Mouse (Mus musculus) forebrain, embryonic 13.5 days (tissue): ENCODE results near the gene Tns1. TPM values are rescaled to one million over a fixed set of nuclear protein-coding genes. Genes with fewer than 3 reads are reported as not detected.

Experiments used
- ATAC-seq: fragments of 200-750 bp; cut with Nextera tagmentation; 2 replicates; pipeline ENCODE4 v1.8.0; 2017
- H3K27ac ChIP-seq: fragments of 300-500 bp; sonication (generic); 2 replicates; pipeline ENCODE4 v1.5.1; 2015; ENCODE audit warnings: inconsistent platforms, mild to moderate bottlenecking, moderate library complexity
- H3K27me3 ChIP-seq: fragments of 300-500 bp; sonication (generic); 2 replicates; pipeline ENCODE4 v1.6.1; 2015; ENCODE audit warnings: mild to moderate bottlenecking, inconsistent platforms
- H3K36me3 ChIP-seq: fragments of 300-500 bp; sonication (generic); 2 replicates; pipeline ENCODE4 v1.6.1; 2015; ENCODE audit warnings: mild to moderate bottlenecking, inconsistent platforms; ENCODE audit not compliant: poor library complexity, severe bottlenecking
- H3K4me1 ChIP-seq: fragments of 300-500 bp; sonication (generic); 2 replicates; pipeline ENCODE4 v1.6.1; 2015; ENCODE audit warnings: inconsistent platforms
- H3K4me2 ChIP-seq: fragments of 300-500 bp; sonication (generic); 2 replicates; pipeline ENCODE4 v1.6.1; 2015; ENCODE audit warnings: inconsistent platforms, mild to moderate bottlenecking, moderate library complexity
- H3K4me3 ChIP-seq: fragments of 300-500 bp; sonication (generic); 2 replicates; pipeline ENCODE4 v1.5.1; 2015; ENCODE audit warnings: mild to moderate bottlenecking, inconsistent platforms
- H3K9ac ChIP-seq: fragments of 300-500 bp; sonication (generic); 2 replicates; pipeline ENCODE4 v1.6.1; 2015; ENCODE audit warnings: mild to moderate bottlenecking, inconsistent platforms
- H3K9me3 ChIP-seq: fragments of 300-500 bp; sonication (generic); replicated peaks from 2 replicates; pipeline ENCODE4 v1.6.1; 2016; ENCODE audit warnings: inconsistent platforms
- whole genome bisulfite sequencing: fragments of 180-500 bp; shearing (Covaris S2); methylation state at CpG from one replicate; pipeline ENCODE4 v1.1.7; 2015; 5-methylcytosine and 5-hydroxymethylcytosine counted together
- polyA plus RNA-seq: library from polyadenylated mRNA; unstranded; fragments of >200 nt; fragmentation: Nextera tagmentation; extraction: Ambion mirVana; gene quantifications from 2 replicates; pipeline ENCODE4 v1.2.1, GENCODE M21; 2015

Gene Tns1
- polyA plus RNA-seq, 1 experiment from 2014 or later = 10.4 TPM

DNA sequence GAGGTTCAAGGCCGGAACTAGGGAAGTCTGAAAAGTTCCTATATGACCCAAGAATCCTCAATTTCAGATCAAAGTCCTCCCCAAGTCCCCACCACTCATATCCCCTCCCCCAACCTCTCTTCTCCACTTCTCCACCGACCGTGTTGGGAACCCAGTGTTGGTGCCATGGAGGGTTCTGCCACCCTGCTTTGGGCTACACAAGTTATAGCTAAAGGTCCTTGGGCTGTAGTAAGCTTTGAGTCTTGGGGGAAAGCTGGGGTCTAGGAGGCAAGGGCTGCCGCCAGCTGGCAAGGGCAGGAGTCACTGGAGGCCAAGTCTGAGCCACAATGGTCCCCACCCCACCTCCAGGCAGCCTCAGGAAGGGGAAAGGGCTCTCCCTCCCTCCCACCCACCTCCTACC, 88.8 kb downstream of the Tns1 start:
- Histone ChIP-seq H3K4me1 (peaks cover 25% of the 10 kb centered on the region), H3K27me3 (peaks cover 25% of the 10 kb centered on the region), H3K36me3 (no peaks in the 10 kb centered on the region), H3K4me2 (no peak overlapping the region), H3K4me3 (no peak overlapping the region), H3K9ac (no peak overlapping the region), H3K27ac (no peak overlapping the region), H3K9me3 (no peaks in the 10 kb centered on the region)
- ATAC-seq = no peak
- WGBS = 68% methylated on average over 4 of the region's 4 CpGs

DNA sequence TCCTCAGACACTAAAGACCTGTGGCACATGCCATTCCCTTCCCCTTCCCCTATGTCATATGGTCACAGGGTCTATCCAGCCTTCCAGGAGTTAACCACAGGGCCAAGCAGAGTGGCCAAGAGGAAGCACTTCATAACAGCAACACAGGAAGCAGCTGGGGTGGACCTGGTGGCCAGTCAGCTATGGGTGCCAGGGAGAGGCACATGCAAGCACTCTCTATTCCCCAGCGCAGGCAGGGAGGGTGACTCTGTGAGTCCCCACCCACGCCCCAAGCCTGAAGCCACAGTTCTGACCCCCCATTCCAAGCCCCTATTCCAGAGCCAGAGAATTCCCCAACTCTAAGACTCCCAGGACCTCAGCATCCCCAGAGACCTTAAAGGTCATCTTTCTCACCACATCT, 89.5 kb downstream of the Tns1 start:
- Histone ChIP-seq H3K4me3 (no peak overlapping the region), H3K27me3 (peaks cover 25% of the 10 kb centered on the region), H3K36me3 (no peaks in the 10 kb centered on the region), H3K4me1 (peaks cover 26% of the 10 kb centered on the region), H3K4me2 (no peak overlapping the region), H3K27ac (no peak overlapping the region), H3K9ac (no peak overlapping the region), H3K9me3 (no peaks in the 10 kb centered on the region)
- 80% methylated on average over 2 of the region's 2 CpGs for WGBS
- no peak for ATAC-seq

DNA sequence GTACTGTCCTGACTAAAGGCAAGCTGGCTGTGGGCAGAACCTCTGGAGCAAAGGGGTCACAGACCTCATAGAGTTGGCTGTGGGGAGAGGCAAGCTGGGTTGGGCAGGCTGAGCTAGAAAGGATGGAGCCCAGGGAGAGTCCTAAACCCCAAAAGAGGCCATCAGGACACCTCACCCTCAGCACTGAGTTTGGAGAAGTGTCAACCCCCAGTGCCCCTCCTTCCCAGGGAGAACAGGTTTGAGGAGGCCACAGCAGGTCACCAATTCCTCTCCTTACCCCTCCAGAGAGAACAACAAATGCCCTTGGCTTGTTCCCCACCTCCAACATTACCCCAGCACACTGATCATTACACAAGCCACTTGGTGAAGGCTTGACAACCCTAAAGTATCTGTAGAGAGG, 90.0 kb downstream of the Tns1 start:
- H3K9ac ChIP-seq = no peak overlapping the region
- no peak overlapping the region for H3K27ac ChIP-seq
- ATAC-seq = no peak
- no peak overlapping the region for H3K4me3 ChIP-seq
- H3K36me3 ChIP-seq = no peaks in the 10 kb centered on the region
- no peak overlapping the region for H3K4me2 ChIP-seq
- peaks cover 25% of the 10 kb centered on the region for H3K27me3 ChIP-seq
- H3K9me3 ChIP-seq = no peaks in the 10 kb centered on the region
- peaks cover 26% of the 10 kb centered on the region for H3K4me1 ChIP-seq

DNA sequence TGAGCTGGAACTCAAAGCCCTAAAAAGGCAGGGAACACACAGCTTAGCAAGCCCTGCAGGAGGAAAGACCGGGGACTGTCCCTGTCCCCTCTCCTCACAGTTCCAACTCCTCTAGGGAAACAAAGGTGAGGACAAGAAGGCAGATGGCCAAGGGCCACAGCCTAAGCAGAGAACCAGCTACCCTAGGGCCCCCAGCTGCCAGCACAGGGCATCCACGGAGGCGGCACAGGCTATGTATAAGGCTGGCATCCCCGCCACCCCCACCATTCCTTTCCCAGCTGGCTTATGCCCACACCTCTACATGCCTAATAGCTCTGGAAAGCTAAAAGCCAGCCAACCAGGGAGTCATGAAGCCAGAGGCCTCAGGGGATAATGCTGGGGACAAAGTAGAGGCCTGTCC, 90.8 kb downstream of the Tns1 start:
- H3K27ac ChIP-seq = no peak overlapping the region
- 81% methylated on average over 4 of the region's 4 CpGs for WGBS
- H3K4me2 ChIP-seq = no peak overlapping the region
- H3K9ac ChIP-seq = no peak overlapping the region
- peaks cover 25% of the 10 kb centered on the region for H3K27me3 ChIP-seq
- H3K4me3 ChIP-seq = no peak overlapping the region
- no peak for ATAC-seq
- H3K36me3 ChIP-seq = no peaks in the 10 kb centered on the region
- peaks cover 26% of the 10 kb centered on the region for H3K4me1 ChIP-seq
- H3K9me3 ChIP-seq = no peaks in the 10 kb centered on the region

DNA sequence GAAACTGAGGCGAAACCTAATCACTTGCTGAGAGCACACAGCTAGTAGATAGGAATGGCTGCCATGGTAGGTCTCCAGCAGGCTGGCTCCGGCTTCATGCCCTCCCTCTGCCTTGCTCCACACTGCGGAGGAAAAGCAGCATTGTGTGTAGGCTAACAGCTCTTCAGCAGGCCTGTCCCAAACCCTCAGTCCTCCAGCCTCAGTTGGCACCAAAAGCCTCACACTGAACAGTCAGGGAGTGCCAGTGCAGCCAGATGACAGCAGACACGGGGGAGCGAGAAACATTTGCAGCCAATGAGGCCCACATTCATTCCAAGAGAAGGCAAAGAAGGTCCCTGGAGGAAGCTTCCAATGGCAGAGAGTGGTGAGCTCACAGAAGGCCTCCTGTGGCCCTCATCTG, 91.3 kb downstream of the Tns1 start:
- Histone ChIP-seq H3K4me2 (no peak overlapping the region), H3K9me3 (no peaks in the 10 kb centered on the region), H3K36me3 (no peaks in the 10 kb centered on the region), H3K9ac (no peak overlapping the region), H3K4me1 (peaks cover 28% of the 10 kb centered on the region), H3K27me3 (peaks cover 23% of the 10 kb centered on the region), H3K27ac (no peak overlapping the region), H3K4me3 (no peak overlapping the region)
- ATAC-seq = no peak
- 83% methylated on average over 5 of the region's 5 CpGs for WGBS

DNA sequence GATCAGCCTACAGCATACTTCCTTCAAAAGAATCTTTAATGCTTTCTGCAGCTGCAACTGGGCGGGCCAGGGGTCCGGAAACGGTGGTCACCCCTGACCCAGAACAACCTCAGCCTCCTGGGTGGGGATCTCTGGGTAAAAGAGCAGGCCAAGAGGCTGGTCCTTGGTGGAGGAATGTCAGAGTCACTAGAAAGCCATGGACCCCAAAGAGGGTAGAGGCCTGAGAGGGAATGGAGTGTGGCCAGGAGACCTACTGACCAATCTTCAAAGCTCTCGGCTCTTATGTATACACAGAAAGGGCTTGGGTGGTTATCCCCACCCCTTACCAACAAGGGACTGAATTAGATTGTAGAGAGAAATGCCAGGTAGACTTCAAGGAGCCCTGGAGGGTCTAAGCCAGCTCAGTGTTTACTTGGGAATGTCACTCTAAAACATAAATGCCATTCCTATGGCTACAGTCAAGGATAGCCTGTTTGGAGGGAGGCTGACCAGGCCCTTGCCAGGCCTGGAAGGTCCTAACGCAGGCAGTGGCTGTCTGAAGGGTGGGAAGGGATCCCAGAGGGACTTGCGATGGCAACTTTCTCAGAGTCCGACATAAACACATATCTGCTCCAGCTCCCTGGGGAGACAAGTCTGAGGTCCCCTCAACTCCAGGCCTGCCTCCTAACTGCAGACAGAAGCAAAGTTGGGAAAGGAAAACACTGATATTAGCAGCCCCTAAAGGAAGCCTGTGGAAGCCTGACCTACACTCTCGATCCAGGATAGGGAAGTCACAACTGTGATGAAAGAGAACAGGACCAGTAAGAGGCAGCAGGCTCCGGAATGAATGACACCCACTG, 92.3 kb downstream of the Tns1 start:
- H3K9me3 ChIP-seq = no peaks in the 10 kb centered on the region
- no peak overlapping the region for H3K27ac ChIP-seq
- H3K9ac ChIP-seq = no peak overlapping the region
- peaks cover 15% of the 10 kb centered on the region for H3K27me3 ChIP-seq
- 81% methylated on average over 9 of the region's 9 CpGs for WGBS
- ATAC-seq = no peak
- no peak overlapping the region for H3K4me3 ChIP-seq
- no peak overlapping the region for H3K4me2 ChIP-seq
- no peaks in the 10 kb centered on the region for H3K36me3 ChIP-seq
- H3K4me1 ChIP-seq = peaks cover 33% of the 10 kb centered on the region

DNA sequence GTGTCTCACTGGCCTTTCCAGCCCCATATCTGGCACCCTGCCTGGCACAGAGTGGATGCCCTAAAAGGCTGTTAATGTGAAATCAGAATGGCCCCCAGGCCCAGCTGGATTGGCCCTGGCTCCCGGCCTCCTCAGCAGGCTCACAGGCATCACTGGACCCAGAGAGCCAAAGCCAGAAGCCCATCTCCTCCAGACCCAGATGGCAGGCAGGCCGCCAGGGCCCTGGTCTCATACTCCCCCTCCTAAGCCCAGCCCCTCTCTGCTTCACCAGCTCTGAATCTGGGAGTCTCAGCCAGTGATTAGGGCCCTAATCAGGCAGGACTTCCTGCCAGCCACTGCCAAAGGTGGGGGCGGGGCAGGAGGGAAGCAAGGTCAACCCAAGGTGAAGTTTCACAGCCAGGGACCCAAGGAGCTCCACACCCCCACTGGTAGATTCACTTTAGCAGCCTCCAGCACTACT, 93.3 kb downstream of the Tns1 start:
- peak; percentile 55 for ATAC-seq
- H3K4me2 ChIP-seq = no peak overlapping the region
- peaks cover 5% of the 10 kb centered on the region; the same call in 1 of the 2 replicates for H3K27me3 ChIP-seq
- no peak overlapping the region; the same call in 1 of the 2 replicates for H3K9ac ChIP-seq
- no peaks in the 10 kb centered on the region for H3K36me3 ChIP-seq
- 31% methylated on average over 3 of the region's 3 CpGs for WGBS
- H3K4me1 ChIP-seq = peaks cover 27% of the 10 kb centered on the region
- peak overlapping the region; percentile 42 for H3K27ac ChIP-seq
- no peaks in the 10 kb centered on the region for H3K9me3 ChIP-seq
- H3K4me3 ChIP-seq = no peak overlapping the region

DNA sequence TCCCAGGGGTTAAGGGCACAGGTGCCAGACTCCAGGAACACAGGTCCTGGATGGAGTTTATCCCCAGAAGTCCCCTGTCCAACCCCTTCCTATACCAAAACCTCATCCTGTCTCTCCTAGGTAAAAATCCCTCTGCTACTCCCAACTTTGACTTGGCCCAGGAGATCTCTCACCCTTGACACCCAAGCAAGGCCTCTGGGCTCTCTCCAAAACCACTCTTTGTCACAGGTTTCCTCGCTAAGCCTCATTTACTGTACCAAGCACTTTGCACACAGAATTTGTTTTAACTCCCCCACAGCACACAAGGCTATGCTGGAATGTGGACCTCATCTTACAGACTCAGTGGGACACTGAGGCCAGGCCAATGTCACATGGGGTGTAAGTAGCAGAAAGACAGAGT, 94.0 kb downstream of the Tns1 start:
- Histone ChIP-seq H3K4me1 (peaks cover 27% of the 10 kb centered on the region), H3K4me3 (no peak overlapping the region), H3K9me3 (no peaks in the 10 kb centered on the region), H3K27me3 (no peaks in the 10 kb centered on the region), H3K4me2 (no peak overlapping the region), H3K36me3 (no peaks in the 10 kb centered on the region), H3K9ac (no peak overlapping the region), H3K27ac (peak overlapping the region; percentile 42; the same call in 1 of the 2 replicates)
- ATAC-seq = no peak
- 83% methylated on average over 1 of the region's 1 CpGs for WGBS

DNA sequence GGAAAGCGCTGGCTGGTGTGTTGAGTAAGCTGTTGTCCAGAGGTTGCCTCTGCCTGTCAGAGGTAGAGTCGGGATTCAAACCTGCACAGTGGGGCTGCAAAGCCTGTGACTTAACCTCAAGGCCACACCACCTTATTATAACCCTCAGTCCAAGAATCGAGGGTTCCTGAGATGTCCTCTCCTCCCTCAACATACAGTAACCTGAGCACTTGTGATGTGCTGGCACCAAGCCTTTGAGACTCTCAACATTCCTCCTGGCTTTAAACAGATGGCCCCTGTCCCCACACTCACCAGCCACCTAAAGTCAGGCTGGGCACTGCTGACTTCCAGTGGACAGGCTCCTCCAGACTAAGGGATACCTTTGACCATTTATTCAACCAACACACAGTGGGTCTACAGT, 94.6 kb downstream of the Tns1 start:
- H3K27me3 ChIP-seq = no peaks in the 10 kb centered on the region
- H3K36me3 ChIP-seq = no peaks in the 10 kb centered on the region
- H3K4me3 ChIP-seq = no peak overlapping the region
- 94% methylated on average over 3 of the region's 3 CpGs for WGBS
- no peak overlapping the region for H3K4me2 ChIP-seq
- no peak overlapping the region for H3K27ac ChIP-seq
- H3K9ac ChIP-seq = no peak overlapping the region
- no peak for ATAC-seq
- H3K9me3 ChIP-seq = no peaks in the 10 kb centered on the region
- H3K4me1 ChIP-seq = peaks cover 29% of the 10 kb centered on the region

DNA sequence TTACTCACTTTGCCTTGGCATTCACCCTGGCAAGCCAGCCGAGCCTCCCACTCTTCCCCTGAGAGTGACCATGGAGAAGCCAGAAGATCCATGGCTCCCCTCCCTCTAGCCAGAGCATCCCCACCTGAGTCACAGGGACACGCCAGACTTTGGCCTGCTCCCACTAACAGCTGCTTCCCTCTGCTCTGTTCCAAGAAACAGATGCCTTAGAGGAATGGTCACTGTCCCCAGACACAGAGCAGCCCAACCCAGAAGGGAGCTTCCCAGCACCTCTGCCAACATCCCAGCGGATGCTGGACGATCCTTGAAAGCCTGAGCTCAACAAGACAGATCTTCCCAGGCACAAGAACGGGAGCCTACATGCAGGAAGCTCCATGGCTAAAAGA, 95.4 kb downstream of the Tns1 start:
- Histone ChIP-seq H3K36me3 (no peaks in the 10 kb centered on the region), H3K27me3 (no peaks in the 10 kb centered on the region), H3K27ac (no peak overlapping the region), H3K9me3 (no peaks in the 10 kb centered on the region), H3K4me3 (no peak overlapping the region), H3K9ac (no peak overlapping the region), H3K4me2 (no peak overlapping the region), H3K4me1 (peaks cover 29% of the 10 kb centered on the region)
- ATAC-seq = no peak
- WGBS = 82% methylated on average over 5 of the region's 5 CpGs

DNA sequence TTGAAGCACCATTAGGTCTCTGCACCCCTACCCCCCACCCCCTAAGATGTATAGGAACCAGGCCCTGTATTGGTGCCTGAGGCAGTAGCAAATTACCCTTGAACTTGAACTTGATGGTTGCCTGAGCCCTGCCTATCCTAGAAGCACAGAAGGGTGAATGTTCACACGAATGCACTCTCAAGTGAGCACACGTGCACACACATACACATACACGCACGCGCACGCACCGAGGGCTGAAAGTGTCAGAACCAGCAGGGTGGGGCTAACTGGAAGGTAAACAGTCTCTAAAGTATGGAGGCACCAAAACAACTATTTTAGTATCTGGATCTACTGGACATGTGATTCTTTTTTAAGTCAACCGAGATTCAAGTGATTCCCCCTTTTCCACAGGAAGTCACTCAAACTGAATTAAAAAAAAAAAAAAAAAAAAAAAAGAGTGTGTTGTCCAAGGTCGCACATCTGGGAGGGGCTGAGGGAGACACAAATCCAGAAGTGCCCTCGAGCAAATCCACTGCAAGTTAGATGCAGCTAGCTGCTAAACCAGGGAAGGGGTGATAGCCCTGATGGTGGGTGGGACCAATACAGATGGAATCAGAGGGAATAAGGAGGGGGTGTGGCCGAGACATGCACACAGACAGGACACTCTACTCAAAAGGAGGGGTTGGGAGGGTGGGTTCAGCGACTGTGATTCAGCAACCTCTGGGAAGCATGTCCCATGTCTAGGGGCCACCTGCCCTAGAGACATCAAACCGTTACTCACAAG, 96.0 kb downstream of the Tns1 start:
- Histone ChIP-seq H3K4me3 (no peak overlapping the region), H3K27ac (0 out of 2 replicates have a peak overlapping the region, but pooled peaks have one; percentile 36), H3K4me1 (peaks cover 29% of the 10 kb centered on the region), H3K9ac (no peak overlapping the region), H3K9me3 (no peaks in the 10 kb centered on the region), H3K4me2 (no peak overlapping the region), H3K36me3 (no peaks in the 10 kb centered on the region), H3K27me3 (no peaks in the 10 kb centered on the region)
- 91% methylated on average over 13 of the region's 13 CpGs for WGBS
- ATAC-seq = no peak

DNA sequence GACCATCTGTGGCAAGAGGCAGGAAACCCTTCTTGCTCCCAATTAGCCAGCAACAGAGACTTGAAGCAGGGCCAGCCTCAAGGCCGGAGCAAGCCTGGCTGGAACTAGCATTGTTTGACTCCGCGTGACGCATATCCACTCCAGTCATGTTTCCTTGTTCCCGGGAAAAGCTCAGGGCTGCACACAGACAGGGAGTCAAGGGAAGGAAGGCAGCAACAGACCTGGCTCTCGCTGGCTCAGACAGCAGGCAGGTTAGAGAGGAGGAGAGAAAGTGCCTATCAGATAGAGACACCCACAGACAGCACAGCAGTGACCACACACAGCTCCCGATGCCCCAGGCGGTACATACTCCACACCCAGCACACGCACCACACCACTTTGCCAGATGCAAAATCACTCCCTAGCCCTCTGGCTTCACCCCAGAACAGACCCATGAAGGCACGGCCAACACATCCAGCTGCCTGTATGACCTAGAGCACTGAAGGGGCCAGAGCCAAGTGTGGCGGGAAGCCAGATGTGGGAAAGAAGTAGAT, 96.6 kb downstream of the Tns1 start:
- WGBS = 43% methylated on average over 11 of the region's 11 CpGs
- Histone ChIP-seq H3K36me3 (no peaks in the 10 kb centered on the region), H3K4me3 (no peak overlapping the region), H3K4me2 (no peak overlapping the region), H3K9me3 (no peaks in the 10 kb centered on the region), H3K9ac (no peak overlapping the region), H3K4me1 (peaks cover 29% of the 10 kb centered on the region), H3K27ac (peak overlapping the region; percentile 36; the same call in 1 of the 2 replicates), H3K27me3 (no peaks in the 10 kb centered on the region)
- ATAC-seq = peak; percentile 19; the same call in 1 of the 2 replicates
